Mouse (Mus musculus) liver, postnatal 0 days (tissue): ENCODE results near the gene Tmem235.

Experiments used
- CTCF ChIP-seq: sonication (generic); IDR thresholded peaks from 2 replicates; pipeline ENCODE4 v1.5.1; 2016; ENCODE audit warnings: antibody characterized with exemption, low read depth
- EP300 ChIP-seq: IDR thresholded peaks from 2 replicates; pipeline ENCODE4 v1.6.1; 2016; ENCODE audit warnings: antibody characterized with exemption, low read depth, mild to moderate bottlenecking

DNA sequence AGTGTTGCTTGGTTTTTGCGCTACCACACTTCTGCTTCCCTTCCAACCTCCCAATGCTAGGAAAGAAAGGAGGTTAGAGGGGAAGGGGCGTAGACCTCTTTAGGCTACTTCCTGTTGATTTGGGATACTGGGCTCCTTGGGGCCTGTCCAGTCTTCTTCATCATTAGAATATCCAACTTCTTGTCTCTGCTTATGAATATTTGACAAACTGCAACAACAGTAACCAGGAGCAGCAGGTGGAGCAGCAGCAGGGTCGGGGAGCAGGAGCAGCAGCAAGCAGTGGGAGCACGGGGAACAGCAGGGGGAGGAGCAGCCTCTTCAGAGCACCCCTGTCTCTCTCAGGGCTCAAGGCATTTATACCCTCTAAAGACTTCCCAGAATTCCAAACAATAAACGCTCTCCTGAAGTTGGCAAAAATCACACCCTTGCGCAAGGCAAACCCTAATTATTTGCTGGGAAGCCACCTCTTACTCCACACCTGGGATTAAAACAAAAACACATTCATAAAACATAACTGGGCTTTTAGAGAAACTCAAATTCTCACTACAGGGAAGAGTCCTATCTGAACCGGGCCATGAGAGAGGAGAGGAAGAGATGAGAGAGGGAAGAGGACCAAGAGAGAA lies 12.8 kb upstream of the Tmem235 start:
- no peak for TF ChIP-seq CTCF
- TF ChIP-seq EP300 = no peak
